Mouse (Mus musculus): ENCODE measurements at regions not wholly inside any gene's neighbourhood (a gene's known extent, or its start where the extent isn't known, plus 50 kb on each side); places are given as distances from the start of the nearest gene placed in this dataset.

DNA sequence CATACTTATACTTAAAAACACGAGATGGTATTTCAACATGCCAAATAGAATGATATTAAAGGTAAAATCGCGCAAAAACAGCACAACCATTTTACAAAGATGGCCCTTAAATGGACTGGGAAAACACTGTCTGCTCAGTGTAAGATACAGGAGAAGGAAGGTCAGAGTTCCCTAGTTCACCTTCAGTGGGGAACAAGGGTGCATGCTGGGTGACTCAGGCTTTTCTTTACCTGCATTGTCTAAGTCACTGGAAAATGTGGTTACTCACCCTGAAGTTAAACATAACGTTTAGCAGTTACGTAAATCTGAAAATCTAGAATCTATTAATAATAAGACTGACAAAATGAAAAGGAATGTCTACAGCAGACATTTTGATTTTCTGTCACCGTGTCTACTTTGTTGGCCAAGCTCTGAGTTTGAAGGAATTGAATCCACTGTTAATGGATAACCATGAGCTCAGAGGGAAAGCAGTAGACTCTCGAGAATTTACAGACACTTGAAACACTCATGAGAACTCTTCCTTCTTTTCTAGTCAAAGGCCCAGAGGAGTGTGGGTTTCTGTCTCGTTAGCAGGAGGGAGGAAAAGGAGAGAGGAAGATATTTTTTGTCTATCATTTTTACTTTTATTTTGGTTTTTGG lies 63.5 kb upstream of the Cdh6 start:
- TF ChIP-seq CTCF (IDR thresholded peaks at IDR 0.05; ENCODE audit: low read depth): no peak
- no peak for TF ChIP-seq EP300 (IDR thresholded peaks at IDR 0.05; ENCODE audit: low read depth)

Data from liver, postnatal 0 days (tissue).